In the genomic region with DNA sequence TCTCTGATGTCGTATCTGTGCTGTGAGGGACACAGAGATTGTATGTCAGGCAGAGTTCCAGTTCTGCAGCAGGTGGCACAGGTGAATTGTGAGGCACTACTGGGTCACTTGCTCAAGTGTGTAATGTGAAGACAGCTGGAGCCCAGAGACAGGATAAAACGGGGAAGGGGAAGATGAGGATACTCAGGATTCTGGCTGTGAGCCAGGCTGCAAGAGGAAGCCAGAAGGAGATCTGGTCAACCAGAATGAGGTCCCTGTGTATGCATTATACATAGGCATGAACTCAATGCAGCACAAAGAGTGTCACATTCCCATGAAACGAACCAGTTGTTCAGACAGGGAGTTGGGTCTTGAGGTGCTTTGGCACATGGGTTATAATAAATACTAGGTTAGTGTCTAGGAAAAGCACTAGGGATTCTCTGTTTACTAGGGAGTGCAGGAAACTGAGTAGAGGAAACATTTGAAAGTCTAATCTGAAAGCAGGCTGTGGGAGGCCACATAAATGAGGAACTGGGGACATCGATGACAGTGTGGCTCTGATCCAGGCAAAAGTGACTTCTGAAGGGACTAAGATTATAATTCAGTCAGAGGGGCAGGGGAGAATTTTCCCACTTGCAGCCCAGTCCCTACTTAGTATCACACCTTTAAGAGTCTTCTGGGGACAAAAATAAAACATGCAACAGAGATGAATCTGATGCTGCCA, we compare ENCODE assay signal across 11 mouse cellular contexts.
A peak's percentile ranks its signal among the peaks of the same experiment; 100 is the strongest.
DNase-seq lines count a peak whose midpoint lies in the region; ATAC-seq and TF ChIP-seq lines count a peak whose summit lies in the region.
"Had no signal": no experiment of that assay in that cellular context is flagged by ENCODE, and none has a peak within 500 bp of the region (broad histone marks: within the 10 kb centered on the region; RNA-seq: fewer than 3 reads in every experiment).

No protein-coding gene starts in this region.

- no peak overlapping the region for H3K4me3 ChIP-seq in kidney, adult 2 months (ENCODE audit: insufficient read depth, low read depth, low read length)
- no peak overlapping the region for H3K4me3 ChIP-seq in MEL (ENCODE audit: control insufficient read depth in 1 of 2, insufficient read depth in 1 of 2, low read depth in 2 of 2, low read length in 2 of 2)
- H3K4me3 ChIP-seq in heart, embryonic 10.5 days = no peak overlapping the region
- H3K4me3 ChIP-seq in kidney, postnatal 0 days (replicated peaks; ENCODE audit: low read depth, low read length) = no peak overlapping the region
- H3K4me3 ChIP-seq: forebrain, embryonic 12.5 days; myocyte had no signal

- TF ChIP-seq CTCF in kidney, adult 2 months (conservative IDR thresholded peaks at IDR 0.05; ENCODE audit: insufficient read depth, insufficient read length, low read depth, low read length) = no peak
- TF ChIP-seq CTCF in MEL (IDR thresholded peaks at IDR 0.05 in 2 of 3, conservative IDR thresholded peaks at IDR 0.05 in 1 of 3; ENCODE audit: control insufficient read depth in 1 of 3, insufficient read depth in 1 of 3, low read depth in 2 of 3, low read length in 3 of 3, poor library complexity in 1 of 3, severe bottlenecking in 1 of 3) = no peak
- TF ChIP-seq CTCF in kidney, postnatal 0 days (IDR thresholded peaks at IDR 0.05; ENCODE audit: low read depth) = no peak

- H3K4me1 ChIP-seq in kidney, adult 2 months (ENCODE audit: control insufficient read depth, insufficient read depth, low read length) = no peaks in the 10 kb centered on the region
- H3K4me1 ChIP-seq in MEL (ENCODE audit: control insufficient read depth in 1 of 2, insufficient read depth in 2 of 2, low read length in 2 of 2) = no peaks in the 10 kb centered on the region
- peaks cover 14% of the 10 kb centered on the region for H3K4me1 ChIP-seq in heart, embryonic 10.5 days
- peaks cover 12% of the 10 kb centered on the region; the same call in 1 of the 2 replicates for H3K4me1 ChIP-seq in kidney, postnatal 0 days (replicated peaks; ENCODE audit: insufficient read depth, low read length)
- H3K4me1 ChIP-seq: forebrain, embryonic 12.5 days had no signal

- H3K79me2 ChIP-seq in MEL (ENCODE audit: control insufficient read depth, insufficient read depth, low read length, poor library complexity) = no peaks in the 10 kb centered on the region

- no peak for TF ChIP-seq RAD21 in MEL (IDR thresholded peaks at IDR 0.05; ENCODE audit: low read depth, low read length)

- WGBS in kidney, adult 2 months = 28% methylated on average over 4 of the region's 4 CpGs
- WGBS in heart, embryonic 10.5 days = 60% methylated on average over 4 of the region's 4 CpGs
- 31% methylated on average over 4 of the region's 4 CpGs for WGBS in kidney, postnatal 0 days

- no peak for TF ChIP-seq POLR2A in kidney, adult 2 months (IDR thresholded peaks at IDR 0.05; ENCODE audit: low read depth, low read length)
- TF ChIP-seq POLR2A in MEL (IDR thresholded peaks at IDR 0.05; ENCODE audit: control insufficient read depth in 1 of 2, insufficient read depth in 1 of 2, low read depth in 1 of 2, low read length in 2 of 2, poor library complexity in 1 of 2) = no peak

- H3K27me3 ChIP-seq in kidney, adult 2 months (replicated peaks; ENCODE audit: control insufficient read depth, insufficient read depth, low read length) = no peaks in the 10 kb centered on the region
- H3K27me3 ChIP-seq in MEL (ENCODE audit: control insufficient read depth in 1 of 2, insufficient read depth in 2 of 2, low read length in 2 of 2) = no peaks in the 10 kb centered on the region
- H3K27me3 ChIP-seq in heart, embryonic 10.5 days (ENCODE audit: insufficient read depth, poor library complexity, severe bottlenecking) = no peaks in the 10 kb centered on the region
- no peaks in the 10 kb centered on the region for H3K27me3 ChIP-seq in kidney, postnatal 0 days (ENCODE audit: insufficient read depth, low read length)
- H3K27me3 ChIP-seq: forebrain, embryonic 12.5 days had no signal

- no peaks in the 10 kb centered on the region for H3K9me3 ChIP-seq in MEL (replicated peaks; ENCODE audit: insufficient read depth, low read length)
- no peaks in the 10 kb centered on the region for H3K9me3 ChIP-seq in heart, embryonic 10.5 days
- H3K9me3 ChIP-seq in kidney, postnatal 0 days (replicated peaks; ENCODE audit: low read length) = no peaks in the 10 kb centered on the region
- H3K9me3 ChIP-seq: forebrain, embryonic 12.5 days had no signal

- no peaks in the 10 kb centered on the region for H3K36me3 ChIP-seq in kidney, adult 2 months (ENCODE audit: control insufficient read depth, insufficient read depth, low read length)
- H3K36me3 ChIP-seq in MEL (ENCODE audit: control insufficient read depth in 1 of 2, insufficient read depth in 2 of 2, low read length in 2 of 2) = no peaks in the 10 kb centered on the region
- no peaks in the 10 kb centered on the region for H3K36me3 ChIP-seq in heart, embryonic 10.5 days
- H3K36me3 ChIP-seq in kidney, postnatal 0 days (ENCODE audit: insufficient read depth, low read length) = no peaks in the 10 kb centered on the region
- H3K36me3 ChIP-seq: forebrain, embryonic 12.5 days had no signal

- no peak for TF ChIP-seq EP300 in MEL (IDR thresholded peaks at IDR 0.05; ENCODE audit: low read depth in 1 of 2, low read length in 2 of 2)

- H3K4me2 ChIP-seq in kidney, postnatal 0 days (ENCODE audit: low read length) = no peak overlapping the region
- H3K4me2 ChIP-seq: forebrain, embryonic 12.5 days had no signal

- no peak overlapping the region for H3K9ac ChIP-seq in MEL (ENCODE audit: control insufficient read depth, low read depth, low read length, poor library complexity, severe bottlenecking)
- no peak overlapping the region for H3K9ac ChIP-seq in kidney, postnatal 0 days (ENCODE audit: low read depth, low read length)
- H3K9ac ChIP-seq: forebrain, embryonic 12.5 days had no signal

- no peak for ATAC-seq in kidney, postnatal 0 days (replicated peaks; ENCODE audit: low FRiP score, low read depth)
- ATAC-seq: CD4-positive, CD25-positive, alpha-beta regulatory T cell, adult 4 months had no signal

- peak; percentile 30 for DNase-seq in kidney, adult 2 months
- DNase-seq in kidney, adult 18-20 months = no peak
- DNase-seq in MEL (ENCODE audit: low read depth, low spot score) = peak; percentile 10
- DNase-seq in heart, embryonic 10.5 days (ENCODE audit: low spot score) = no peak
- DNase-seq in kidney, postnatal 0 days (ENCODE audit: low spot score) = peak; percentile 47
- no peak for DNase-seq in layer of hippocampus, postnatal 36 days
- no peak for DNase-seq in spleen, postnatal 36 days (ENCODE audit: low spot score in 2 of 2)
- no peak for DNase-seq in frontal cortex, postnatal 14 days (ENCODE audit: low spot score in 2 of 2)

- peak overlapping the region; percentile 61 for H3K27ac ChIP-seq in kidney, adult 2 months (ENCODE audit: insufficient read depth, low read depth, low read length)
- H3K27ac ChIP-seq in MEL (ENCODE audit: control insufficient read depth, low read depth, low read length) = no peak overlapping the region
- H3K27ac ChIP-seq in heart, embryonic 10.5 days = peak overlapping the region; percentile 62; the same call in 1 of the 2 replicates
- peak overlapping the region; percentile 73 for H3K27ac ChIP-seq in kidney, postnatal 0 days
- H3K27ac ChIP-seq: forebrain, embryonic 12.5 days had no signal

TF ChIP-seq in MEL, 35 proteins besides CTCF, POLR2A, EP300 and RAD21:
- TF ChIP-seq GABPA (IDR thresholded peaks at IDR 0.05; ENCODE audit: low read depth, low read length) (no peak), RCOR1 (IDR thresholded peaks at IDR 0.05; ENCODE audit: low read depth, low read length) (no peak), TAL1 (IDR thresholded peaks at IDR 0.05; ENCODE audit: low read length) (no peak), UBTF (IDR thresholded peaks at IDR 0.05; ENCODE audit: borderline replicate concordance, insufficient read depth, low read depth, low read length) (no peak), MAFK (IDR thresholded peaks at IDR 0.05; ENCODE audit: borderline replicate concordance, low read depth, low read length) (no peak), ZNF384 (IDR thresholded peaks at IDR 0.05; ENCODE audit: low read depth, low read length) (no peak), POLR2AphosphoS2 (IDR thresholded peaks at IDR 0.05; ENCODE audit: low read length) (no peak), E2F4 (IDR thresholded peaks at IDR 0.05; ENCODE audit: borderline replicate concordance, low read depth, low read length) (no peak), SIN3A (IDR thresholded peaks at IDR 0.05; ENCODE audit: low read length) (no peak), CHD2 (IDR thresholded peaks at IDR 0.05; ENCODE audit: low read length) (no peak), TCF12 (IDR thresholded peaks at IDR 0.05; ENCODE audit: low read depth, low read length) (no peak), ELF1 (IDR thresholded peaks at IDR 0.05; ENCODE audit: low read depth, low read length) (no peak), NELFE (IDR thresholded peaks at IDR 0.05; ENCODE audit: low read depth, low read length) (no peak), KAT2A (conservative IDR thresholded peaks at IDR 0.05; ENCODE audit: low read depth, low read length) (no peak), BHLHE40 (IDR thresholded peaks at IDR 0.05; ENCODE audit: borderline replicate concordance, low read depth, low read length) (no peak), MEF2A (IDR thresholded peaks at IDR 0.05; ENCODE audit: extremely low read depth, insufficient replicate concordance, low read depth, low read length, poor library complexity, severe bottlenecking) (no peak), GATA1 (IDR thresholded peaks at IDR 0.05; ENCODE audit: low read depth, low read length) (no peak), USF2 (IDR thresholded peaks at IDR 0.05; ENCODE audit: borderline replicate concordance in 1 of 2, insufficient read depth in 1 of 2, low read depth in 1 of 2, low read length in 2 of 2) (no peak)
TF ChIP-seq in MEL: peak in this region for 0.

Comparison
In these comparisons a context has a peak if more than half of its experiments do, and no peak if none do; other contexts are left out.
1. DNase-seq: peak in kidney, adult 2 months (single experiment), MEL (single experiment) and kidney, postnatal 0 days (single experiment); none in kidney, adult 18-20 months (single experiment), heart, embryonic 10.5 days (single experiment), layer of hippocampus, postnatal 36 days (0 of 2), spleen, postnatal 36 days (0 of 2) and frontal cortex, postnatal 14 days (0 of 2).